Mouse (Mus musculus): Measurements from ENCODE around the gene Btbd8. TPM values are rescaled to one million over a fixed set of nuclear protein-coding genes. Genes with fewer than 3 reads are reported as not detected.

Btbd8 gene
- polyA plus RNA-seq, 1 experiment = 0.70 TPM

- 87% methylated on average over 4 of the region's 4 CpGs for WGBS
- H3K36me3 ChIP-seq (ENCODE audit: control insufficient read depth, insufficient read depth, low read length) = no peaks in the 10 kb centered on the region
- TF ChIP-seq CTCF (IDR thresholded peaks at IDR 0.05; ENCODE audit: extremely low read depth, insufficient read depth, insufficient read length, insufficient replicate concordance) = no peak
- no peak for TF ChIP-seq POLR2A (IDR thresholded peaks at IDR 0.05; ENCODE audit: low read depth, low read length)
- H3K27ac ChIP-seq (ENCODE audit: insufficient read depth, low read length) = no peak overlapping the region
- H3K4me3 ChIP-seq (ENCODE audit: extremely low read depth, insufficient read depth, insufficient read length) = no peak overlapping the region
- no peak for DNase-seq (ENCODE audit: low read depth in 1 of 2, low spot score in 2 of 2)
- no peaks in the 10 kb centered on the region for H3K4me1 ChIP-seq (ENCODE audit: control insufficient read depth, insufficient read depth, insufficient read length)
- H3K27me3 ChIP-seq (ENCODE audit: control insufficient read depth, insufficient read depth, low read length) = no peaks in the 10 kb centered on the region
Measured at GRCm38 (mm10) chr5:107448784-107449183, 11.0 kb downstream of the Btbd8 start.

DNA sequence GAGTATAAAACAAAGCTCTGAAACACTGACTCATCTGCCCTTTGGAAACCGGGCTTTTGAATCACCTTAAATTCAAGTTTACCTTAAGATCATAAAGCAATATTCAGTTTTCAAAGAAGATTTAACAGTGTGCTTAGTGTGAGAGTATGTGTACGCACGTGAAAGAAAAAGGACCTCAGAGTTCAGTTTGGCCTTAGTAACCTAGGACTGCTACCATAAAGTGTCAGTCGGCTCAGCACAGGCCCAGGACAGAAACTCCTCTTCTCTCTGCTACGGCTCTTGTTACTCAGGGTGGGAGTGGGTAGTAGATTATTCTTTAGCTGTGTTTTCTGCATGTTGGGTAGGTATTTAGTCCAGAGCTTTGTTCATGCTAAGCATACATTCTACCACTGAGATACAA lies 11.8 kb downstream of the Btbd8 start:
- TF ChIP-seq POLR2A (IDR thresholded peaks at IDR 0.05; ENCODE audit: low read depth, low read length) (no peak), CTCF (IDR thresholded peaks at IDR 0.05; ENCODE audit: extremely low read depth, insufficient read depth, insufficient read length, insufficient replicate concordance) (no peak)
- H3K4me1 ChIP-seq (ENCODE audit: control insufficient read depth, insufficient read depth, insufficient read length) = no peaks in the 10 kb centered on the region
- no peaks in the 10 kb centered on the region for H3K36me3 ChIP-seq (ENCODE audit: control insufficient read depth, insufficient read depth, low read length)
- H3K27ac ChIP-seq (ENCODE audit: insufficient read depth, low read length) = no peak overlapping the region
- H3K27me3 ChIP-seq (ENCODE audit: control insufficient read depth, insufficient read depth, low read length) = no peaks in the 10 kb centered on the region
- no peak overlapping the region for H3K4me3 ChIP-seq (ENCODE audit: extremely low read depth, insufficient read depth, insufficient read length)
- 92% methylated on average over 5 of the region's 5 CpGs for WGBS
- no peak for DNase-seq (ENCODE audit: low read depth in 1 of 2, low spot score in 2 of 2)

GRCm38 (mm10) chr5:107450299-107450698 lies 12.5 kb downstream of the Btbd8 start:
- WGBS = 88% methylated on average over 5 of the region's 5 CpGs
- H3K27ac ChIP-seq (ENCODE audit: insufficient read depth, low read length) = no peak overlapping the region
- TF ChIP-seq CTCF (IDR thresholded peaks at IDR 0.05; ENCODE audit: extremely low read depth, insufficient read depth, insufficient read length, insufficient replicate concordance) = no peak
- TF ChIP-seq POLR2A (IDR thresholded peaks at IDR 0.05; ENCODE audit: low read depth, low read length) = no peak
- no peaks in the 10 kb centered on the region for H3K36me3 ChIP-seq (ENCODE audit: control insufficient read depth, insufficient read depth, low read length)
- no peak overlapping the region for H3K4me3 ChIP-seq (ENCODE audit: extremely low read depth, insufficient read depth, insufficient read length)
- no peak for DNase-seq (ENCODE audit: low read depth in 1 of 2, low spot score in 2 of 2)
- no peaks in the 10 kb centered on the region for H3K4me1 ChIP-seq (ENCODE audit: control insufficient read depth, insufficient read depth, insufficient read length)
- no peaks in the 10 kb centered on the region for H3K27me3 ChIP-seq (ENCODE audit: control insufficient read depth, insufficient read depth, low read length)

- peaks cover 4% of the 10 kb centered on the region; the same call in 1 of the 2 replicates for H3K36me3 ChIP-seq (ENCODE audit: control insufficient read depth, insufficient read depth, low read length)
- H3K4me1 ChIP-seq (ENCODE audit: control insufficient read depth, insufficient read depth, insufficient read length) = no peaks in the 10 kb centered on the region
- H3K27me3 ChIP-seq (ENCODE audit: control insufficient read depth, insufficient read depth, low read length) = no peaks in the 10 kb centered on the region
- no peak for DNase-seq (ENCODE audit: low read depth in 1 of 2, low spot score in 2 of 2)
- H3K27ac ChIP-seq (ENCODE audit: insufficient read depth, low read length) = no peak overlapping the region
- no peak overlapping the region for H3K4me3 ChIP-seq (ENCODE audit: extremely low read depth, insufficient read depth, insufficient read length)
- 75% methylated on average over 4 of the region's 4 CpGs for WGBS
- TF ChIP-seq POLR2A (IDR thresholded peaks at IDR 0.05; ENCODE audit: low read depth, low read length) (no peak), CTCF (IDR thresholded peaks at IDR 0.05; ENCODE audit: extremely low read depth, insufficient read depth, insufficient read length, insufficient replicate concordance) (no peak)
Measured at GRCm38 (mm10) chr5:107462147-107463076, 24.6 kb downstream of the Btbd8 start.

DNA sequence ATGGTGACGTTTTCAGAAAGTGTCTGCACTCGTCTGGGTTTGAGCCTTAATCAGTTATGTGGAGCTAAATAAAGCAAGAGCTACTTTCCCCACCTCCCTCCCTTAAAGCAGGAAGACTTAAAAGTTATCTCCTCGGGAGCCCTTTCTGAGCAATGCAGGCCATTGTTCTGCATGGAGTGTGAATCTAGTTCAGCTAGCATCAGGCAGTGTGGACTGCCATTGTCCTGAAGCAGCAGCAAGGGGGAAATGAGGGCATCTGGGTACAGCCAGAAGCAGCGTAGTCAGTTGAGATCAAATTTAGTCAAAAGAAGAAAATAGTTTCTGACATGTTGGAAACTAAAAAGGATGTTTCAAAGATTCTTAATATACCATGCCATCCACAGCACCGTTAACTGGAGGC lies 28.7 kb downstream of the Btbd8 start:
- H3K27me3 ChIP-seq (ENCODE audit: control insufficient read depth, insufficient read depth, low read length) = no peaks in the 10 kb centered on the region
- H3K27ac ChIP-seq (ENCODE audit: insufficient read depth, low read length) = no peak overlapping the region
- H3K4me1 ChIP-seq (ENCODE audit: control insufficient read depth, insufficient read depth, insufficient read length) = no peaks in the 10 kb centered on the region
- DNase-seq (ENCODE audit: low read depth in 1 of 2, low spot score in 2 of 2) = no peak
- TF ChIP-seq CTCF (IDR thresholded peaks at IDR 0.05; ENCODE audit: extremely low read depth, insufficient read depth, insufficient read length, insufficient replicate concordance) = no peak
- no peak for TF ChIP-seq POLR2A (IDR thresholded peaks at IDR 0.05; ENCODE audit: low read depth, low read length)
- no peak overlapping the region for H3K4me3 ChIP-seq (ENCODE audit: extremely low read depth, insufficient read depth, insufficient read length)
- 79% methylated on average over 5 of the region's 5 CpGs for whole genome bisulfite sequencing
- H3K36me3 ChIP-seq (ENCODE audit: control insufficient read depth, insufficient read depth, low read length) = peaks cover 2% of the 10 kb centered on the region; the same call in 1 of the 2 replicates

GRCm38 (mm10) chr5:107467098-107467497 lies 29.3 kb downstream of the Btbd8 start:
- 90% methylated on average over 4 of the region's 4 CpGs for WGBS
- Histone ChIP-seq H3K36me3 (ENCODE audit: control insufficient read depth, insufficient read depth, low read length) (0 out of 2 replicates have a peak, but pooled peaks cover 2% of the 10 kb centered on the region), H3K27me3 (ENCODE audit: control insufficient read depth, insufficient read depth, low read length) (no peaks in the 10 kb centered on the region), H3K4me1 (ENCODE audit: control insufficient read depth, insufficient read depth, insufficient read length) (no peaks in the 10 kb centered on the region), H3K4me3 (ENCODE audit: extremely low read depth, insufficient read depth, insufficient read length) (no peak overlapping the region), H3K27ac (ENCODE audit: insufficient read depth, low read length) (no peak overlapping the region)
- TF ChIP-seq POLR2A (IDR thresholded peaks at IDR 0.05; ENCODE audit: low read depth, low read length) (no peak), CTCF (IDR thresholded peaks at IDR 0.05; ENCODE audit: extremely low read depth, insufficient read depth, insufficient read length, insufficient replicate concordance) (no peak)
- no peak for DNase-seq (ENCODE audit: low read depth in 1 of 2, low spot score in 2 of 2)

Data from spleen, adult 2 months (tissue).